Mouse (Mus musculus) hindbrain, embryonic 14.5 days (tissue): ENCODE measurements around the gene Nup54. TPM values are rescaled to one million over a fixed set of nuclear protein-coding genes. Genes with fewer than 3 reads are reported as not detected.
A peak's percentile ranks its signal among the peaks of the same experiment; 100 is the strongest.

ENCODE experiments used
- ATAC-seq: fragments of 200-750 bp; cut with Nextera tagmentation; 2 replicates; pipeline ENCODE4 v1.8.0; 2017; ENCODE audit warnings: moderate number of reproducible peaks, mild to moderate bottlenecking, moderate TSS enrichment, moderate library complexity; ENCODE audit not compliant: low FRiP score
- DNase-seq: peaks from one replicate; pipeline ENCODE4 v3.0.0-alpha.2; 2015; ENCODE audit warnings: low spot score
- H3K27ac ChIP-seq: fragments of 300-500 bp; sonication (generic); 2 replicates; pipeline ENCODE4 v1.5.1; 2014; ENCODE audit warnings: mild to moderate bottlenecking, moderate library complexity
- H3K27me3 ChIP-seq: fragments of 300-500 bp; sonication (generic); 2 replicates; pipeline ENCODE4 v1.6.1; 2014; ENCODE audit warnings: mild to moderate bottlenecking, low read length, mixed read lengths; ENCODE audit not compliant: control insufficient read depth, insufficient read depth
- H3K36me3 ChIP-seq: fragments of 300-500 bp; sonication (generic); replicated peaks from 2 replicates; pipeline ENCODE4 v1.6.1; 2014; ENCODE audit not compliant: control insufficient read depth, insufficient read depth
- H3K4me1 ChIP-seq: fragments of 300-500 bp; sonication (generic); replicated peaks from 2 replicates; pipeline ENCODE4 v1.6.1; 2014; ENCODE audit warnings: antibody characterized with exemption, low read length, mixed read lengths; ENCODE audit not compliant: control insufficient read depth, insufficient read depth
- H3K4me2 ChIP-seq: fragments of 300-500 bp; sonication (generic); replicated peaks from 2 replicates; pipeline ENCODE4 v1.6.1; 2014; ENCODE audit warnings: mild to moderate bottlenecking, moderate library complexity
- H3K4me3 ChIP-seq: fragments of 300-500 bp; sonication (generic); replicated peaks from 2 replicates; pipeline ENCODE4 v1.5.1; 2014; ENCODE audit warnings: mild to moderate bottlenecking, low read length
- H3K9ac ChIP-seq: fragments of 300-500 bp; sonication (generic); 2 replicates; pipeline ENCODE4 v1.6.1; 2014
- H3K9me3 ChIP-seq: fragments of 300-500 bp; sonication (generic); 2 replicates; pipeline ENCODE4 v1.6.1; 2016; ENCODE audit warnings: low read length; ENCODE audit not compliant: control insufficient read depth
- WGBS: fragments of 180-500 bp; shearing (Covaris S2); extraction: QIAGEN DNeasy Blood & Tissue Kit; methylation state at CpG from one replicate; pipeline ENCODE4 v1.1.7; 2014; 5-methylcytosine and 5-hydroxymethylcytosine counted together
- polyA plus RNA-seq: library from polyadenylated mRNA; unstranded; fragments of >200 nt; fragmentation: Nextera tagmentation; extraction: Ambion mirVana; gene quantifications from 2 replicates; pipeline ENCODE4 v1.2.1, GENCODE M21; 2014

Gene Nup54
- polyA plus RNA-seq, 1 experiment from 2014 or later, result 51.5 TPM

- 86% methylated on average over 2 of the region's 2 CpGs for WGBS
- no peak for ATAC-seq
- Histone ChIP-seq H3K4me1 (no peaks in the 10 kb centered on the region), H3K27me3 (no peaks in the 10 kb centered on the region), H3K27ac (no peak overlapping the region), H3K4me3 (no peak overlapping the region), H3K9ac (no peak overlapping the region), H3K4me2 (no peak overlapping the region), H3K9me3 (no peaks in the 10 kb centered on the region), H3K36me3 (peaks cover 57% of the 10 kb centered on the region)
- no peak for DNase-seq
Measured at GRCm38 (mm10) chr5:92457410-92457809, 22.4 kb upstream of the Nup54 start.

- H3K4me1 ChIP-seq, result no peaks in the 10 kb centered on the region
- no peak overlapping the region for H3K4me3 ChIP-seq
- no peak overlapping the region for H3K4me2 ChIP-seq
- DNase-seq, result no peak
- 93% methylated on average over 5 of the region's 5 CpGs for WGBS
- no peak for ATAC-seq
- H3K27me3 ChIP-seq, result no peaks in the 10 kb centered on the region
- peaks cover 84% of the 10 kb centered on the region for H3K36me3 ChIP-seq
- no peak overlapping the region for H3K27ac ChIP-seq
- H3K9ac ChIP-seq, result no peak overlapping the region
- no peaks in the 10 kb centered on the region for H3K9me3 ChIP-seq
Measured at GRCm38 (mm10) chr5:92452876-92453275, 17.9 kb upstream of the Nup54 start.

- H3K27me3 ChIP-seq, result no peaks in the 10 kb centered on the region
- H3K4me1 ChIP-seq, result no peaks in the 10 kb centered on the region
- 92% methylated on average over 5 of the region's 5 CpGs for whole genome bisulfite sequencing
- H3K9ac ChIP-seq, result no peak overlapping the region
- H3K4me3 ChIP-seq, result no peak overlapping the region
- H3K27ac ChIP-seq, result no peak overlapping the region
- peaks cover 89% of the 10 kb centered on the region for H3K36me3 ChIP-seq
- no peaks in the 10 kb centered on the region for H3K9me3 ChIP-seq
- no peak overlapping the region for H3K4me2 ChIP-seq
- DNase-seq, result no peak
- ATAC-seq, result no peak
Measured at GRCm38 (mm10) chr5:92446736-92447135, 11.7 kb upstream of the Nup54 start.

- 85% methylated on average over 2 of the region's 2 CpGs for WGBS
- peaks cover 71% of the 10 kb centered on the region for H3K36me3 ChIP-seq
- no peaks in the 10 kb centered on the region for H3K27me3 ChIP-seq
- H3K9ac ChIP-seq, result no peak overlapping the region
- H3K4me3 ChIP-seq, result no peak overlapping the region
- no peak overlapping the region for H3K27ac ChIP-seq
- no peak overlapping the region for H3K4me2 ChIP-seq
- DNase-seq (no peak), ATAC-seq (no peak)
- H3K4me1 ChIP-seq, result no peaks in the 10 kb centered on the region
- H3K9me3 ChIP-seq, result no peaks in the 10 kb centered on the region
Measured at GRCm38 (mm10) chr5:92445016-92445415, 10.0 kb upstream of the Nup54 start.

- H3K27ac ChIP-seq, result no peak overlapping the region
- H3K36me3 ChIP-seq, result peaks cover 50% of the 10 kb centered on the region
- H3K27me3 ChIP-seq, result no peaks in the 10 kb centered on the region
- DNase-seq (no peak), ATAC-seq (no peak)
- no peaks in the 10 kb centered on the region for H3K4me1 ChIP-seq
- WGBS, result 91% methylated on average over 7 of the region's 7 CpGs
- H3K4me2 ChIP-seq, result no peak overlapping the region
- no peak overlapping the region for H3K9ac ChIP-seq
- no peak overlapping the region for H3K4me3 ChIP-seq
- no peaks in the 10 kb centered on the region for H3K9me3 ChIP-seq
Measured at GRCm38 (mm10) chr5:92442914-92443313, 7.9 kb upstream of the Nup54 start.

- Histone ChIP-seq H3K4me2 (no peak overlapping the region), H3K4me3 (no peak overlapping the region), H3K4me1 (no peaks in the 10 kb centered on the region), H3K9me3 (no peaks in the 10 kb centered on the region), H3K27ac (no peak overlapping the region), H3K9ac (no peak overlapping the region), H3K36me3 (peaks cover 36% of the 10 kb centered on the region), H3K27me3 (no peaks in the 10 kb centered on the region)
- DNase-seq, result no peak
- 80% methylated on average over 5 of the region's 5 CpGs for WGBS
- no peak for ATAC-seq
Measured at GRCm38 (mm10) chr5:92441494-92441893, 6.5 kb upstream of the Nup54 start.

- Histone ChIP-seq H3K4me2 (no peak overlapping the region), H3K27me3 (no peaks in the 10 kb centered on the region), H3K9ac (no peak overlapping the region), H3K27ac (no peak overlapping the region), H3K4me3 (no peak overlapping the region), H3K36me3 (peaks cover 7% of the 10 kb centered on the region), H3K9me3 (no peaks in the 10 kb centered on the region), H3K4me1 (peaks cover 11% of the 10 kb centered on the region)
- DNase-seq, result no peak
- no peak for ATAC-seq
- 89% methylated on average over 8 of the region's 8 CpGs for WGBS
Measured at GRCm38 (mm10) chr5:92438540-92438939, 3.5 kb upstream of the Nup54 start.

- Histone ChIP-seq H3K9ac (peak overlapping the region; percentile 84), H3K9me3 (no peaks in the 10 kb centered on the region), H3K4me2 (peak overlapping the region; percentile 94), H3K27me3 (no peaks in the 10 kb centered on the region), H3K36me3 (no peaks in the 10 kb centered on the region; the same call in 1 of the 2 replicates), H3K4me1 (peaks cover 18% of the 10 kb centered on the region), H3K4me3 (peak overlapping the region; percentile 86), H3K27ac (peak overlapping the region; percentile 83)
- ATAC-seq (peak; percentile 61), DNase-seq (no peak)
- 0% methylated on average over 22 of the region's 39 CpGs for WGBS
Measured at GRCm38 (mm10) chr5:92434571-92434985, 441 bp downstream of the Nup54 start.

- Histone ChIP-seq H3K36me3 (peaks cover 3% of the 10 kb centered on the region), H3K4me3 (peak overlapping the region; percentile 86), H3K9ac (peak overlapping the region; percentile 84), H3K27me3 (no peaks in the 10 kb centered on the region), H3K4me1 (peaks cover 18% of the 10 kb centered on the region), H3K9me3 (no peaks in the 10 kb centered on the region), H3K27ac (no peak overlapping the region), H3K4me2 (peak overlapping the region; percentile 94)
- ATAC-seq (no peak), DNase-seq (no peak)
- 3% methylated on average over 12 of the region's 12 CpGs for WGBS
Measured at GRCm38 (mm10) chr5:92434070-92434469, 949 bp downstream of the Nup54 start.

- Histone ChIP-seq H3K4me3 (no peak overlapping the region), H3K4me1 (peaks cover 18% of the 10 kb centered on the region), H3K4me2 (no peak overlapping the region), H3K36me3 (peaks cover 27% of the 10 kb centered on the region), H3K27me3 (no peaks in the 10 kb centered on the region), H3K9ac (no peak overlapping the region), H3K27ac (no peak overlapping the region), H3K9me3 (no peaks in the 10 kb centered on the region)
- no peak for ATAC-seq
- DNase-seq, result no peak
- WGBS, result 74% methylated on average over 7 of the region's 7 CpGs
Measured at GRCm38 (mm10) chr5:92431611-92432010, 3.4 kb downstream of the Nup54 start.
